Mouse (Mus musculus) liver, adult 2 months (tissue): ENCODE measurements at regions not wholly inside any gene's neighbourhood (a gene's known extent, or its start where the extent isn't known, plus 50 kb on each side); places are given as distances from the start of the nearest gene placed in this dataset.

Experiments used
- DNase-seq: peaks from one replicate; pipeline ENCODE4 v3.0.0-alpha.2; 2011; ENCODE audit warnings: low read depth, low spot score; ENCODE audit errors: extremely low read depth
- H3K27ac ChIP-seq: fragments of 200-500 bp; replicated peaks from 2 replicates; pipeline ENCODE4 v1.5.1; 2012; ENCODE audit warnings: low read depth, mild to moderate bottlenecking, control low read depth, inconsistent platforms, low read length; ENCODE audit not compliant: insufficient read depth
- H3K27me3 ChIP-seq: fragments of 200-500 bp; 2 replicates; pipeline ENCODE4 v1.6.1; 2012; ENCODE audit warnings: mild to moderate bottlenecking, moderate library complexity, low read length, inconsistent platforms; ENCODE audit not compliant: control insufficient read depth, insufficient read depth
- H3K36me3 ChIP-seq: fragments of 200-500 bp; 2 replicates; pipeline ENCODE4 v1.6.1; 2012; ENCODE audit warnings: low read length, inconsistent platforms; ENCODE audit not compliant: control insufficient read depth, insufficient read depth
- H3K4me1 ChIP-seq: fragments of 200-500 bp; 2 replicates; pipeline ENCODE4 v1.6.1; 2011; ENCODE audit warnings: low read length; ENCODE audit not compliant: control insufficient read depth, insufficient read depth
- H3K4me3 ChIP-seq: fragments of 200-500 bp; 2 replicates; pipeline ENCODE4 v1.5.1; 2011; ENCODE audit warnings: low read depth, mild to moderate bottlenecking, control low read depth, low read length, moderate library complexity; ENCODE audit not compliant: insufficient read depth
- H3K79me2 ChIP-seq: fragments of 200-500 bp; 2 replicates; pipeline ENCODE4 v1.6.1; 2012; ENCODE audit warnings: inconsistent platforms, mild to moderate bottlenecking, low read length, moderate library complexity; ENCODE audit not compliant: control insufficient read depth, insufficient read depth
- H3K9ac ChIP-seq: fragments of 200-500 bp; 2 replicates; pipeline ENCODE4 v1.6.1; 2012; ENCODE audit warnings: low read depth, mild to moderate bottlenecking, control low read depth, inconsistent platforms, low read length
- CTCF ChIP-seq: fragments of 200-500 bp; IDR thresholded peaks from 2 replicates; pipeline ENCODE4 v1.5.1; 2011; ENCODE audit warnings: low read depth, low read length, control low read depth
- POLR2A ChIP-seq: fragments of 200-500 bp; IDR thresholded peaks from 2 replicates; pipeline ENCODE4 v1.6.1; 2011; ENCODE audit warnings: low read length, control low read depth; ENCODE audit not compliant: insufficient read depth; ENCODE audit errors: extremely low read depth
- WGBS: fragments of 180-500 bp; shearing (Covaris S2); methylation state at CpG from one replicate; pipeline ENCODE4 v1.1.7; 2018; 5-methylcytosine and 5-hydroxymethylcytosine counted together

- no peaks in the 10 kb centered on the region for H3K27me3 ChIP-seq
- DNase-seq: peak; percentile 33
- WGBS: 16% methylated on average over 3 of the region's 3 CpGs
These were observed 118.0 kb upstream of the Peli1 start for GRCm38 (mm10) chr11:20973141-20973540.

GRCm38 (mm10) chr11:20981588-20981987 lies 109.5 kb upstream of the Peli1 start:
- no peak for DNase-seq
- no peak overlapping the region for H3K27ac ChIP-seq
- H3K9ac ChIP-seq: no peak overlapping the region
- no peaks in the 10 kb centered on the region for H3K79me2 ChIP-seq
- no peak overlapping the region for H3K4me3 ChIP-seq
- no peaks in the 10 kb centered on the region for H3K27me3 ChIP-seq
- peaks cover 2% of the 10 kb centered on the region; the same call in 1 of the 2 replicates for H3K4me1 ChIP-seq
- 89% methylated on average over 2 of the region's 2 CpGs for WGBS
- TF ChIP-seq CTCF (no peak), POLR2A (no peak)
- no peaks in the 10 kb centered on the region for H3K36me3 ChIP-seq

More at GRCm38 (mm10) chr11:20973141-20973540, 118.0 kb upstream of the Peli1 start:
- Histone ChIP-seq H3K4me1 (no peaks in the 10 kb centered on the region), H3K27ac (no peak overlapping the region), H3K36me3 (no peaks in the 10 kb centered on the region), H3K79me2 (no peaks in the 10 kb centered on the region), H3K9ac (no peak overlapping the region), H3K4me3 (no peak overlapping the region)
- no peak for TF ChIP-seq CTCF
- no peak for TF ChIP-seq POLR2A

- Histone ChIP-seq H3K79me2 (no peaks in the 10 kb centered on the region), H3K27me3 (no peaks in the 10 kb centered on the region), H3K27ac (no peak overlapping the region), H3K36me3 (no peaks in the 10 kb centered on the region), H3K9ac (no peak overlapping the region), H3K4me1 (peaks cover 2% of the 10 kb centered on the region; the same call in 1 of the 2 replicates), H3K4me3 (no peak overlapping the region)
- no peak for TF ChIP-seq CTCF
- no peak for TF ChIP-seq POLR2A
- no peak for DNase-seq
- 82% methylated on average over 1 of the region's 1 CpGs for WGBS
These were observed 109.1 kb upstream of the Peli1 start for GRCm38 (mm10) chr11:20982010-20982409.

- no peak for TF ChIP-seq CTCF
- no peak for DNase-seq
- no peaks in the 10 kb centered on the region for H3K27me3 ChIP-seq
- H3K9ac ChIP-seq: no peak overlapping the region
- H3K27ac ChIP-seq: no peak overlapping the region
- no peaks in the 10 kb centered on the region for H3K36me3 ChIP-seq
- no peak overlapping the region for H3K4me3 ChIP-seq
- no peaks in the 10 kb centered on the region for H3K79me2 ChIP-seq
- WGBS: 89% methylated on average over 6 of the region's 6 CpGs
- H3K4me1 ChIP-seq: peaks cover 2% of the 10 kb centered on the region; the same call in 1 of the 2 replicates
These were observed 108.6 kb upstream of the Peli1 start for GRCm38 (mm10) chr11:20982500-20982899.

GRCm38 (mm10) chr11:20985069-20985759 lies 105.9 kb upstream of the Peli1 start:
- H3K27ac ChIP-seq: no peak overlapping the region; the same call in 1 of the 2 replicates
- H3K4me3 ChIP-seq: no peak overlapping the region
- H3K79me2 ChIP-seq: no peaks in the 10 kb centered on the region
- TF ChIP-seq POLR2A (no peak), CTCF (no peak)
- H3K4me1 ChIP-seq: peaks cover 2% of the 10 kb centered on the region
- no peak overlapping the region for H3K9ac ChIP-seq
- no peaks in the 10 kb centered on the region for H3K36me3 ChIP-seq
- WGBS: 20% methylated on average over 6 of the region's 6 CpGs
- peak; percentile 92 for DNase-seq
- H3K27me3 ChIP-seq: no peaks in the 10 kb centered on the region

GRCm38 (mm10) chr11:20985771-20986170 lies 105.3 kb upstream of the Peli1 start:
- WGBS: 41% methylated on average over 4 of the region's 4 CpGs

More at GRCm38 (mm10) chr11:20985771-20986170, 105.3 kb upstream of the Peli1 start:
- no peaks in the 10 kb centered on the region for H3K27me3 ChIP-seq
- H3K9ac ChIP-seq: no peak overlapping the region
- DNase-seq: peak; percentile 64
- no peak overlapping the region for H3K4me3 ChIP-seq
- no peak for TF ChIP-seq POLR2A
- no peak for TF ChIP-seq CTCF
- H3K79me2 ChIP-seq: no peaks in the 10 kb centered on the region
- H3K27ac ChIP-seq: no peak overlapping the region
- H3K4me1 ChIP-seq: peaks cover 6% of the 10 kb centered on the region
- H3K36me3 ChIP-seq: no peaks in the 10 kb centered on the region
